25 mouse cellular contexts compared by ENCODE assay signal in the genomic region with DNA sequence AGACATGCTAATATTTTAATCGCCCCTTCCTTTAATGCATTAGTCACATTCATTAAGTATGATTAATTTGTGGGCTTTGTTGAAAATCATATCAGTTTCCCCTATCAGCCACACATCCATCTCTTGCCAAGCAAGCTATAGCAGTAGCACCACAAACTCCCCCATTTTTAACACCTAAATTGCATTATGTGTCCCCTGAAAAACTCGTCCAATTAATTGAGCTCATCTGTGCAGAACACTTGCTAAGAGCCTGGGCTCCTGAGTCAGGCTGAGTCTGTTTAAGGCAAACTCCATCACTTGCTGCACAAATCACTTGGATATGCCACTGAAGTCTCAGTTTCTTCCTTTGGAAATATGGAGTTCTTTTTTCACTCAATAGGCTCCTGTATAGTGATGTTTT.
DNase-seq lines count a peak whose midpoint lies in the region; ATAC-seq lines count a peak whose summit lies in the region.
"Had no signal": no experiment of that assay in that cellular context is flagged by ENCODE, and none has a peak within 500 bp of the region (broad histone marks: within the 10 kb centered on the region; RNA-seq: fewer than 3 reads in every experiment).

No protein-coding gene starts in this region.

- no peak overlapping the region for H3K4me2 ChIP-seq in forebrain, embryonic 14.5 days (ENCODE audit: low read length)
- H3K4me2 ChIP-seq in forebrain, embryonic 15.5 days (replicated peaks): no peak overlapping the region
- no peak overlapping the region for H3K4me2 ChIP-seq in midbrain, embryonic 16.5 days (ENCODE audit: low read length)
- H3K4me2 ChIP-seq in midbrain, embryonic 11.5 days: no peak overlapping the region
- H3K4me2 ChIP-seq: embryonic facial prominence, embryonic 15.5 days; intestine, embryonic 15.5 days; limb, embryonic 12.5 days; liver, embryonic 11.5 days; neural tube, embryonic 12.5 days; stomach, embryonic 15.5 days had no signal

- H3K36me3 ChIP-seq in forebrain, embryonic 14.5 days (ENCODE audit: control insufficient read depth, insufficient read depth, low read length): no peaks in the 10 kb centered on the region
- H3K36me3 ChIP-seq in forebrain, embryonic 15.5 days: no peaks in the 10 kb centered on the region
- H3K36me3 ChIP-seq in heart, embryonic 10.5 days: no peaks in the 10 kb centered on the region
- no peaks in the 10 kb centered on the region for H3K36me3 ChIP-seq in midbrain, embryonic 16.5 days (ENCODE audit: control insufficient read depth, insufficient read depth, low read length)
- no peaks in the 10 kb centered on the region for H3K36me3 ChIP-seq in midbrain, embryonic 11.5 days (ENCODE audit: control insufficient read depth, insufficient read depth, low read length)
- H3K36me3 ChIP-seq: embryonic facial prominence, embryonic 15.5 days; intestine, embryonic 15.5 days; limb, embryonic 12.5 days; neural tube, embryonic 12.5 days; stomach, embryonic 15.5 days had no signal

- no peak overlapping the region for H3K4me3 ChIP-seq in forebrain, embryonic 14.5 days (ENCODE audit: low read depth, low read length)
- H3K4me3 ChIP-seq in forebrain, embryonic 15.5 days: no peak overlapping the region
- H3K4me3 ChIP-seq in heart, embryonic 10.5 days: no peak overlapping the region
- H3K4me3 ChIP-seq in midbrain, embryonic 16.5 days (ENCODE audit: low read depth, low read length): no peak overlapping the region
- H3K4me3 ChIP-seq in midbrain, embryonic 11.5 days (ENCODE audit: low read depth, low read length): no peak overlapping the region
- H3K4me3 ChIP-seq: embryonic facial prominence, embryonic 15.5 days; gastrocnemius, adult 2 months; intestine, embryonic 15.5 days; limb, embryonic 12.5 days; neural tube, embryonic 12.5 days; stomach, embryonic 15.5 days had no signal

- no peaks in the 10 kb centered on the region for H3K27me3 ChIP-seq in forebrain, embryonic 14.5 days (replicated peaks; ENCODE audit: control insufficient read depth, insufficient read depth, low read length)
- H3K27me3 ChIP-seq in forebrain, embryonic 15.5 days: no peaks in the 10 kb centered on the region
- H3K27me3 ChIP-seq in heart, embryonic 10.5 days (ENCODE audit: insufficient read depth, poor library complexity, severe bottlenecking): no peaks in the 10 kb centered on the region
- no peaks in the 10 kb centered on the region for H3K27me3 ChIP-seq in midbrain, embryonic 16.5 days (ENCODE audit: control insufficient read depth, insufficient read depth, low read depth, low read length)
- no peaks in the 10 kb centered on the region for H3K27me3 ChIP-seq in midbrain, embryonic 11.5 days (ENCODE audit: control insufficient read depth, insufficient read depth, low read length)
- H3K27me3 ChIP-seq: embryonic facial prominence, embryonic 15.5 days; intestine, embryonic 15.5 days; limb, embryonic 12.5 days; neural tube, embryonic 12.5 days; stomach, embryonic 15.5 days had no signal

- no peaks in the 10 kb centered on the region for H3K9me3 ChIP-seq in forebrain, embryonic 14.5 days (replicated peaks; ENCODE audit: control insufficient read depth, low read length)
- H3K9me3 ChIP-seq in forebrain, embryonic 15.5 days: no peaks in the 10 kb centered on the region
- H3K9me3 ChIP-seq in heart, embryonic 10.5 days: no peaks in the 10 kb centered on the region
- H3K9me3 ChIP-seq in midbrain, embryonic 16.5 days (replicated peaks; ENCODE audit: control insufficient read depth, low read length, poor library complexity, severe bottlenecking): no peaks in the 10 kb centered on the region
- H3K9me3 ChIP-seq in midbrain, embryonic 11.5 days (ENCODE audit: control insufficient read depth, low read length): no peaks in the 10 kb centered on the region
- H3K9me3 ChIP-seq: embryonic facial prominence, embryonic 15.5 days; intestine, embryonic 15.5 days; limb, embryonic 12.5 days; neural tube, embryonic 12.5 days; stomach, embryonic 15.5 days had no signal

- intact Hi-C loops in left cerebral cortex, postnatal 10 days (cut with DNase I): no loop called here

- ATAC-seq in forebrain, embryonic 14.5 days: no peak
- ATAC-seq in forebrain, embryonic 15.5 days (replicated peaks): no peak
- 0 out of 2 replicates have a peak, but pooled peaks have one; percentile 21 for ATAC-seq in midbrain, embryonic 16.5 days
- ATAC-seq in midbrain, embryonic 11.5 days (ENCODE audit: low FRiP score): no peak
- ATAC-seq: intestine, embryonic 15.5 days; liver, postnatal 0 days; lung, postnatal 0 days had no signal

- 70% methylated on average over 2 of the region's 2 CpGs for WGBS in forebrain, embryonic 14.5 days
- 67% methylated on average over 2 of the region's 2 CpGs for WGBS in forebrain, embryonic 15.5 days
- 82% methylated on average over 2 of the region's 2 CpGs for WGBS in heart, embryonic 10.5 days
- WGBS in midbrain, embryonic 16.5 days: 72% methylated on average over 2 of the region's 2 CpGs
- 81% methylated on average over 2 of the region's 2 CpGs for WGBS in midbrain, embryonic 11.5 days

- H3K27ac ChIP-seq in forebrain, embryonic 14.5 days (ENCODE audit: low read depth, low read length): no peak overlapping the region
- no peak overlapping the region for H3K27ac ChIP-seq in forebrain, embryonic 15.5 days (replicated peaks)
- H3K27ac ChIP-seq in heart, embryonic 10.5 days: no peak overlapping the region
- H3K27ac ChIP-seq in midbrain, embryonic 16.5 days (ENCODE audit: low read length): no peak overlapping the region
- no peak overlapping the region for H3K27ac ChIP-seq in midbrain, embryonic 11.5 days (ENCODE audit: low read depth, low read length)
- H3K27ac ChIP-seq: embryonic facial prominence, embryonic 15.5 days; gastrocnemius, adult 2 months; intestine, embryonic 15.5 days; limb, embryonic 12.5 days; macrophage; neural tube, embryonic 12.5 days; stomach, embryonic 15.5 days had no signal

- no peaks in the 10 kb centered on the region for H3K4me1 ChIP-seq in forebrain, embryonic 14.5 days (ENCODE audit: control insufficient read depth, insufficient read depth, low read length)
- H3K4me1 ChIP-seq in forebrain, embryonic 15.5 days: no peaks in the 10 kb centered on the region
- no peaks in the 10 kb centered on the region for H3K4me1 ChIP-seq in heart, embryonic 10.5 days
- H3K4me1 ChIP-seq in midbrain, embryonic 16.5 days (ENCODE audit: control insufficient read depth, insufficient read depth, low read length): no peaks in the 10 kb centered on the region
- H3K4me1 ChIP-seq in midbrain, embryonic 11.5 days (ENCODE audit: control insufficient read depth, insufficient read depth, low read length): peaks cover 9% of the 10 kb centered on the region
- H3K4me1 ChIP-seq: embryonic facial prominence, embryonic 15.5 days; intestine, embryonic 15.5 days; limb, embryonic 12.5 days; stomach, embryonic 15.5 days had no signal

- DNase-seq in forebrain, embryonic 14.5 days (ENCODE audit: low spot score): peak; percentile 16
- peak; percentile 39 for DNase-seq in heart, adult 11 months
- DNase-seq in heart, embryonic 10.5 days (ENCODE audit: low spot score): no peak
- peak; percentile 15 for DNase-seq in left cerebral cortex, adult 11 months (ENCODE audit: low spot score)
- no peak for DNase-seq in left cerebral cortex, postnatal 10 days (ENCODE audit: extremely low spot score in 1 of 2, low spot score in 2 of 2)
- DNase-seq in midbrain, embryonic 11.5 days (ENCODE audit: low spot score, missing footprints): no peak
- DNase-seq: adrenal gland, postnatal 14 days; cerebellum, adult 9-11 months; gastrocnemius, adult 2 months; heart, postnatal 4 days; kidney, adult 8-10 months; kidney, postnatal 10 days; liver, postnatal 0 days; thymus, adult 18-20 months; thymus, postnatal 36 days had no signal

- no peak overlapping the region for H3K9ac ChIP-seq in forebrain, embryonic 14.5 days (ENCODE audit: low read length)
- H3K9ac ChIP-seq in forebrain, embryonic 15.5 days (replicated peaks): no peak overlapping the region
- H3K9ac ChIP-seq in midbrain, embryonic 16.5 days (ENCODE audit: low read depth, low read length): no peak overlapping the region
- H3K9ac ChIP-seq in midbrain, embryonic 11.5 days (ENCODE audit: low read length): no peak overlapping the region
- H3K9ac ChIP-seq: embryonic facial prominence, embryonic 15.5 days; intestine, embryonic 15.5 days; limb, embryonic 12.5 days; liver, postnatal 0 days; neural tube, embryonic 12.5 days; stomach, embryonic 15.5 days had no signal

Comparison
In these comparisons a context has a peak if more than half of its experiments do, and no peak if none do; other contexts are left out.
1. DNase-seq: peak in forebrain, embryonic 14.5 days (single experiment), heart, adult 11 months (single experiment) and left cerebral cortex, adult 11 months (single experiment); none in heart, embryonic 10.5 days (single experiment), left cerebral cortex, postnatal 10 days (0 of 2) and midbrain, embryonic 11.5 days (single experiment).